Mouse (Mus musculus) CH12.LX (cell line): ENCODE results near the gene Sema6d. TPM values are rescaled to one million over a fixed set of nuclear protein-coding genes. Genes with fewer than 3 reads are reported as not detected.

ENCODE experiments used
- DNase-seq: peaks from one replicate; pipeline ENCODE4 v3.0.0-alpha.2; 2013; ENCODE audit errors: extremely low read depth
- H3K27ac ChIP-seq: 2 replicates; pipeline ENCODE4 v1.5.1; 2012; ENCODE audit warnings: low read depth, mild to moderate bottlenecking, control low read depth, moderate library complexity; ENCODE audit not compliant: insufficient read depth
- H3K27me3 ChIP-seq: replicated peaks from 2 replicates; pipeline ENCODE3; 2012; ENCODE audit warnings: inconsistent platforms
- H3K36me3 ChIP-seq, 2 experiments: replicated peaks in 1 of 2; 2 replicates each; pipeline versions ENCODE3 to v1.6.1; 2012; ENCODE audit warnings: inconsistent platforms in 1 of 2, low read length in 1 of 2, mild to moderate bottlenecking in 1 of 2, mixed read lengths in 1 of 2, moderate library complexity in 1 of 2; ENCODE audit not compliant: control insufficient read depth in 1 of 2, insufficient read depth in 1 of 2
- H3K4me1 ChIP-seq, 2 experiments: 2 replicates each; pipeline ENCODE4 v1.6.1; 2012; ENCODE audit warnings: inconsistent platforms in 1 of 2, moderate library complexity in 1 of 2; ENCODE audit not compliant: insufficient read depth in 2 of 2, control insufficient read depth in 1 of 2
- H3K4me2 ChIP-seq: 2 replicates; pipeline ENCODE4 v1.6.1; 2012; ENCODE audit warnings: low read depth, mild to moderate bottlenecking, control low read depth; ENCODE audit not compliant: poor library complexity, insufficient read depth, severe bottlenecking
- H3K4me3 ChIP-seq, 3 experiments: fragments of 150-350 bp in 1 of 3; sonication (generic) in 1 of 3; replicated peaks in 1 of 3; 2 replicates each; pipeline versions ENCODE3 to v1.5.1; 2011 to 2012; ENCODE audit warnings: low read depth in 2 of 3, low read length in 2 of 3, mild to moderate bottlenecking in 2 of 3, moderate library complexity in 2 of 3, control low read depth in 1 of 3, improper control_type of control experiment in 1 of 3, inconsistent platforms in 1 of 3, mixed read lengths in 1 of 3; ENCODE audit not compliant: poor library complexity in 1 of 3
- H3K79me2 ChIP-seq: replicated peaks from 2 replicates; pipeline ENCODE4 v1.6.1; 2012; ENCODE audit warnings: mild to moderate bottlenecking, moderate library complexity; ENCODE audit not compliant: control insufficient read depth, poor library complexity, insufficient read depth, severe bottlenecking; ENCODE audit errors: extremely low read depth
- H3K9ac ChIP-seq: 2 replicates; pipeline ENCODE4 v1.6.1; 2012; ENCODE audit warnings: low read depth, mild to moderate bottlenecking, control low read depth, moderate library complexity; ENCODE audit not compliant: insufficient read depth
- H3K9me3 ChIP-seq: replicated peaks from 2 replicates; pipeline ENCODE3; 2012; ENCODE audit warnings: low read length, inconsistent platforms, mixed read lengths
- BHLHE40 ChIP-seq: IDR thresholded peaks from 2 replicates; pipeline ENCODE4 v1.6.1; 2011; ENCODE audit warnings: mild to moderate bottlenecking, low read depth, low read length, improper control_type of control experiment
- CHD1 ChIP-seq: IDR thresholded peaks from 2 replicates; pipeline ENCODE4 v1.6.1; 2012; ENCODE audit warnings: low read depth, low read length, improper control_type of control experiment, inconsistent platforms
- CHD2 ChIP-seq: IDR thresholded peaks from 2 replicates; pipeline ENCODE4 v1.6.1; 2011; ENCODE audit warnings: low read length, improper control_type of control experiment
- CTCF ChIP-seq, 2 experiments: IDR thresholded peaks in 1 of 2; conservative IDR thresholded peaks in 1 of 2; 2 replicates each; pipeline ENCODE4 v1.5.1; 2011 to 2012; ENCODE audit warnings: low read depth in 2 of 2, low read length in 2 of 2, improper control_type of control experiment in 1 of 2, inconsistent platforms in 1 of 2, mild to moderate bottlenecking in 1 of 2, moderate library complexity in 1 of 2
- E2F4 ChIP-seq: IDR thresholded peaks from 2 replicates; pipeline ENCODE4 v1.6.1; 2011; ENCODE audit warnings: low read depth, low read length, improper control_type of control experiment; ENCODE audit not compliant: insufficient replicate concordance
- IRF4 ChIP-seq: IDR thresholded peaks from 2 replicates; pipeline ENCODE4 v1.6.1; 2014; ENCODE audit warnings: low read depth, mild to moderate bottlenecking, inconsistent platforms, low read length, improper control_type of control experiment
- JUN ChIP-seq: IDR thresholded peaks from 2 replicates; pipeline ENCODE4 v1.6.1; 2011; ENCODE audit warnings: low read depth, mild to moderate bottlenecking, low read length, improper control_type of control experiment, moderate library complexity; ENCODE audit not compliant: insufficient read depth
- JUND ChIP-seq: conservative IDR thresholded peaks from 2 replicates; pipeline ENCODE4 v1.6.1; 2011; ENCODE audit warnings: low read depth, low read length, improper control_type of control experiment
- KAT2A ChIP-seq: IDR thresholded peaks from 2 replicates; pipeline ENCODE4 v1.6.1; 2012; ENCODE audit warnings: low read length, improper control_type of control experiment, inconsistent platforms; ENCODE audit not compliant: insufficient replicate concordance
- MAFK ChIP-seq: IDR thresholded peaks from 2 replicates; pipeline ENCODE4 v1.6.1; 2011; ENCODE audit warnings: low read length, improper control_type of control experiment; ENCODE audit not compliant: insufficient replicate concordance
- MAX ChIP-seq: IDR thresholded peaks from 2 replicates; pipeline ENCODE4 v1.6.1; 2011; ENCODE audit warnings: low read length, improper control_type of control experiment
- MAZ ChIP-seq: IDR thresholded peaks from 2 replicates; pipeline ENCODE4 v1.6.1; 2012; ENCODE audit warnings: low read depth, mild to moderate bottlenecking, inconsistent platforms, low read length, improper control_type of control experiment, moderate library complexity
- MXI1 ChIP-seq: IDR thresholded peaks from 2 replicates; pipeline ENCODE4 v1.6.1; 2011; ENCODE audit warnings: mild to moderate bottlenecking, low read depth, low read length, improper control_type of control experiment
- MYC ChIP-seq: IDR thresholded peaks from 2 replicates; pipeline ENCODE4 v1.6.1; 2011; ENCODE audit warnings: low read depth, mild to moderate bottlenecking, improper control_type of control experiment, low read length
- NRF1 ChIP-seq: IDR thresholded peaks from 2 replicates; pipeline ENCODE4 v1.6.1; 2014; ENCODE audit warnings: low read depth, mild to moderate bottlenecking, inconsistent platforms, low read length, improper control_type of control experiment, moderate library complexity
- PAX5 ChIP-seq: IDR thresholded peaks from 2 replicates; pipeline ENCODE4 v1.6.1; 2012; ENCODE audit warnings: low read length, inconsistent platforms, mixed read lengths
- POLR2A ChIP-seq: IDR thresholded peaks from 2 replicates; pipeline ENCODE4 v1.6.1; 2011; ENCODE audit warnings: low read depth, mild to moderate bottlenecking, improper control_type of control experiment, low read length
- RAD21 ChIP-seq: IDR thresholded peaks from 2 replicates; pipeline ENCODE4 v1.6.1; 2011; ENCODE audit warnings: low read depth, mild to moderate bottlenecking, low read length, improper control_type of control experiment, moderate library complexity
- SIN3A ChIP-seq: IDR thresholded peaks from 2 replicates; pipeline ENCODE4 v1.6.1; 2012; ENCODE audit warnings: low read length, improper control_type of control experiment, inconsistent platforms
- SMC3 ChIP-seq: IDR thresholded peaks from 2 replicates; pipeline ENCODE4 v1.6.1; 2011; ENCODE audit warnings: low read depth, low read length, improper control_type of control experiment
- TCF12 ChIP-seq: IDR thresholded peaks from 2 replicates; pipeline ENCODE4 v1.6.1; 2014; ENCODE audit warnings: low read depth, mild to moderate bottlenecking, inconsistent platforms, low read length, improper control_type of control experiment
- UBTF ChIP-seq: IDR thresholded peaks from 2 replicates; pipeline ENCODE4 v1.6.1; 2012; ENCODE audit warnings: low read depth, mild to moderate bottlenecking, inconsistent platforms, low read length, improper control_type of control experiment, moderate library complexity
- USF1 ChIP-seq: IDR thresholded peaks from 2 replicates; pipeline ENCODE4 v1.6.1; 2014; ENCODE audit warnings: low read depth, mild to moderate bottlenecking, inconsistent platforms, low read length, improper control_type of control experiment
- USF2 ChIP-seq: conservative IDR thresholded peaks from 2 replicates; pipeline ENCODE4 v1.6.1; 2011; ENCODE audit warnings: low read depth, low read length, improper control_type of control experiment
- ZC3H11A ChIP-seq: IDR thresholded peaks from 2 replicates; pipeline ENCODE4 v1.6.1; 2012; ENCODE audit warnings: low read depth, mild to moderate bottlenecking, inconsistent platforms, low read length, improper control_type of control experiment
- ZMIZ1 ChIP-seq: IDR thresholded peaks from 2 replicates; pipeline ENCODE4 v1.6.1; 2012; ENCODE audit warnings: low read depth, mild to moderate bottlenecking, inconsistent platforms, low read length, improper control_type of control experiment
- ZNF384 ChIP-seq: IDR thresholded peaks from 2 replicates; pipeline ENCODE4 v1.6.1; 2012; ENCODE audit warnings: low read depth, low read length, improper control_type of control experiment, inconsistent platforms
- dilution Hi-C: fragments of 300-500 bp; cut with MboI; formaldehyde crosslinking; loops from 2 replicates; pipeline ENCODE4 v1.14.3; 2020; ENCODE audit warnings: low sequenced_read_pairs; ENCODE audit not compliant: extremely low pct_unique_long_range_greater_than_20kb, extremely low pct_ligation_motif_present
- in situ Hi-C: fragments of 300-500 bp; cut with MboI; formaldehyde crosslinking; loops from 3 replicates; pipeline ENCODE4 v1.14.3; 2019; ENCODE audit warnings: low sequenced_read_pairs, low pct_ligation_motif_present, low pct_unique_long_range_greater_than_20kb, mixed read lengths
- polyA plus RNA-seq: library from polyadenylated mRNA; unstranded; fragments of >175 nt; gene quantifications from 2 replicates; pipeline ENCODE4 v1.2.1, GENCODE M21; 2012; ENCODE audit warnings: low read depth; ENCODE audit not compliant: insufficient read length
- total RNA-seq, 2 experiments: library from RNA; depleted of rRNA; stranded (reverse); fragments of 300-350 nt in 1 of 2; fragments of >200 nt in 1 of 2; gene quantifications; 2 replicates each; pipeline ENCODE4 v1.2.3; 2012 to 2014

Sema6d gene
- total and polyA plus RNA-seq, 3 experiments = not detected

GRCm38 (mm10) chr2:124369991-124370390 is 280.2 kb downstream of the Sema6d start:
- no peak for TF ChIP-seq MXI1
- no peak for TF ChIP-seq RAD21
- TF ChIP-seq E2F4 = no peak
- no peak for TF ChIP-seq SIN3A
- no peak for TF ChIP-seq IRF4
- no peak for TF ChIP-seq BHLHE40
- no peak for TF ChIP-seq PAX5
- no peak for TF ChIP-seq JUND
- no peak for TF ChIP-seq MYC
- TF ChIP-seq MAFK = no peak
- TF ChIP-seq POLR2A = no peak
- no peak for TF ChIP-seq SMC3
- no peak for TF ChIP-seq ZNF384
- no peak for TF ChIP-seq KAT2A
- TF ChIP-seq CHD2 = no peak
- H3K36me3 ChIP-seq = no peaks in the 10 kb centered on the region
- peaks cover 30% of the 10 kb centered on the region for H3K9me3 ChIP-seq
- no peak overlapping the region for H3K9ac ChIP-seq
- H3K4me3 ChIP-seq = no peak overlapping the region
- no peak overlapping the region for H3K4me2 ChIP-seq
- no peak for DNase-seq
- no peaks in the 10 kb centered on the region for H3K4me1 ChIP-seq
- H3K27ac ChIP-seq = no peak overlapping the region
- no peaks in the 10 kb centered on the region for H3K79me2 ChIP-seq
- in situ Hi-C loops (no loop called here), dilution Hi-C loops (no loop called here)
- H3K27me3 ChIP-seq = no peaks in the 10 kb centered on the region

DNA sequence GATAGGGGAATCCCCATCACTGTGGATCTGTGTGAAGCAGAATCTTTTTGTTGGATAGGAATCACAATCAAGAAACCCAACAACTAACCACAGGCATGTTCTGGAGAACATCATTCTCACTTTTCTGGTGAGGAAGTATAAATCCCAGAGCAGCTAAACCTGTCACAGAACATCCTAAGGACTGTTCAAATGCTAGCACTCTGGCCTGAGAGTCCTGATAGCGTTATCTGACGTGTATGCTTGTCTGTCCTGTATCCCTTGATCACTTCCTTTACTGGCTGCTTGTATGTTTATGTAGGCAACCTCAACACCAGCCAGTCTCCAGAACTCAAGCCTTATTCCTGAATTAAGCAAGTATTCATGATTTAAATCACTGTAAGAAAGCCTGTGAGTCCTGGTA is 281.6 kb downstream of the Sema6d start:
- dilution Hi-C loops = no loop called here
- no peak for TF ChIP-seq TCF12
- TF ChIP-seq MAZ = no peak
- no peak for TF ChIP-seq JUN
- TF ChIP-seq SMC3 = no peak
- TF ChIP-seq ZC3H11A = no peak
- TF ChIP-seq NRF1 = no peak
- TF ChIP-seq POLR2A = no peak
- TF ChIP-seq MAX = no peak
- no peak for TF ChIP-seq USF1
- TF ChIP-seq USF2 = no peak
- TF ChIP-seq CTCF (conservative IDR thresholded peaks at IDR 0.05 in 1 of 2, IDR thresholded peaks at IDR 0.05 in 1 of 2; ENCODE audit: low read depth in 2 of 2, low read length in 2 of 2) = no peak
- TF ChIP-seq ZMIZ1 = no peak
- TF ChIP-seq UBTF = no peak
- TF ChIP-seq BHLHE40 = no peak
- no peak for TF ChIP-seq SIN3A
- no peak for TF ChIP-seq CHD1
- TF ChIP-seq, all 38 proteins: peak for 0
- DNase-seq = no peak
- Histone ChIP-seq H3K4me2 (no peak overlapping the region), H3K36me3 (no peaks in the 10 kb centered on the region), H3K4me1 (no peaks in the 10 kb centered on the region), H3K27me3 (no peaks in the 10 kb centered on the region), H3K79me2 (no peaks in the 10 kb centered on the region), H3K4me3 (no peak overlapping the region), H3K9ac (no peak overlapping the region), H3K27ac (no peak overlapping the region), H3K9me3 (peaks cover 38% of the 10 kb centered on the region)
- in situ Hi-C loops = no loop called here
